Mouse (Mus musculus) CH12F3 (cell line): ENCODE measurements around the gene Pllp.

Experiments used
- in situ Hi-C: fragments of 300-500 bp; cut with MboI; formaldehyde crosslinking; loops from 2 replicates; pipeline ENCODE4 v1.14.3; 2020; ENCODE audit warnings: low sequenced_read_pairs

Gene Pllp

DNA sequence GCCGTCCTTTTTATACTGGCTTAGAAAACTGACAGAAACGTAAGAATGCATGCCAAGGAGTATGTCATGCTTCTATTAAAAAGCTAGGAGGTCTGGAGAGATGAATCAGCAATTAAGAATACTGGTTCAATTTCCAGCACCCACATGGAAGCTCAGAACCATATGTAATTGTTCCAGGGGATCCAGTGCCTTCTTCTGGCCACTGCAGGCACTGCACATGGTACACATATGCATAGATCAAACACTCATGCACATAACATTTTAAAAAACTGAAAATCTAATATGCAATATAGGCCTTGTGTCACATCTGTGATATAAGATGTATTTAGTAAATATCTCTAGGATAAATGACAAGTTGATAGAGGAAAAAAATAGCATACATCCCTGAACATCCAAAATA is 38.0 kb downstream of the Pllp start:
- in situ Hi-C loops, result no loop called here

DNA sequence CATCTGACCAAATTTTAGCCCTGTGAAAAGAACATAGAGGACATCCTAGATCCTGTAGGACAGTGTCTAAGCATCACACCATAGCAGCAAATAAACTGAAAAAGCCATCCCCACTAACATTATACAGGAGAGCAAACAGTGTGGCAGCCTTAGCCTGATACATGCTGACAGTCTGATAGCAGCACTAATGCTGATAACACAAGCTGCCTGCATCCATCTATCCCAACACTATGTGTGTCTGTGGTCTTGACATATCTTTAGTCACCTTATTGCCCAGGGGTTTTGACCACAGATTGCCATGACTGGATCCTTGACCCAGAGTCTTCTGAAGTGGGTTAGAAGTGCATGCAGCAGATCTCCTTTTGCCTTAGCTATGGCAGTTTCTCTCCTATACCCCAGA is 41.1 kb downstream of the Pllp start:
- in situ Hi-C loops, result no loop called here

DNA sequence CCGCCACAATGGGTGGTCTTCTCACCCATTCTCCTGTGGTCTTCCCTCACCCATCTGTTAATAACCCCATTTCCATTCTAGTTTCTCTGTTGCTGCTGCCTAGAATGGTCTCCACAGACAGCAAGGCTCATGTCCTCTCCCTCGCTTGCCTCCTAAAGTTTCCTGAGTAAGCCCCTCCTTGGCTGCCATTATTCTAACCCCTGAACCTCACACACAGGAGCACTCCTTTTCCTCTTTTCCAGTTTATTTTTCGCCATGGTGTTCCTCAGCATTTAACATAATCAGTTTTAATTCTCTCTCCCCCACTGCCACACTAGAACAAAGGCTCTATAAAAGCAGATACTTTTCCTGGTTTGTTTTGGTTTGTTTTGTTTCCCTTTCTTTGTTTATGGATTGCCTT is 43.1 kb downstream of the Pllp start:
- in situ Hi-C loops, result no loop called here

DNA sequence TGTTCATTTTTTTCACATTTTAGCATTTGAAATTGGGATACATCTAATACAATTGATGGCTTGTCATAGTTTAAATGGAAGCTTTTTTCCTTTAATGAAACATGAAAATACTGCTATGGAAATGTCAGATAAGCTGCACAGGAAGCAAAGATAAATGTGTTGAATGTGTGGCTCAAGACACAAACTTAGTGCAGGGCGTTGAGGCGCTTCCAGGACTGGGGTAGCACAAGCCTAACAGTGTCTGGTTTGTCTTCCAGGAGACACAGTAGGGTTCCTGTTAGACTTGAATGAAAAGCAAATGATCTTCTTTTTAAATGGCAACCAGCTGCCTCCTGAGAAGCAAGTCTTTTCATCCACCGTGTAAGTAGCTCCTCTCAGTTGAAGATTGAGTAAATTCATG is 46.6 kb downstream of the Pllp start:
- in situ Hi-C loops, result no loop called here

DNA sequence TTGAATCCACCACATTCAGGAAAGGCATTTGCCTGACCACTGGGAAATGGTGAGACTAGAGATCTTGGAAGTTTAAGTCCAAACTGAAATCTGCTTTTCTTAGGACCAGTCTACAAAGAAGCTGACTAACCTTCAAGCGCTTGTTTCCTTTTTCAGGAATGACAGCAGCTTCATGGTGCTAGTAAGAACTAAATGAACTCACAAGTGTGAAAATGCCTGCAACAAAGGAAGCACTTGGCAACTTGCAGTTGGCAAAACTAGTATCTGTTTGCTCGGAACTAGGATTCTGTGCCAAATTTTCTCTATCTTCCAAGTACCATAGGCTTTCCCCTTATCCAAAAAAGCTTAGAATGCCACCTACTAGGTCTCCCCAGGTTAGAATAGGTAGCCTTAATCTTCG is 49.9 kb downstream of the Pllp start:
- in situ Hi-C loops, result no loop called here

DNA sequence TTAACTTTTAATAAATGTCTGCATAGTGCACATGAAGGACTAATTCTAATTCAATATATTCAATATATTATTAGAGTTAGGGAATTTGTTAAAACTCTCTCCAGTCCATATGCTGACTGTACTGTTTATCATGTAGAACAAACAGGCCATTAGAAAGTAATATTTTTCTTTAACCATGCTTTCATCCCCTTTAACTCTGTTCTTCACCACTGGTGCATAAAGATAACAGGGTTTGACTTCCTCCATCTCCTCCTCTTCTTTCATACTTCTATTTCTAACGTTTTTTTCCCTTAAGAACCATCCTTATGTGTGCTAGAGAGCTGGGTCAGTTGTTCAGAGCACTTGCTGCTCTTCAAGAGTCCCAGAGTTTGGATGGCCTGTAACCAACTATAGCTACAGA is 50.9 kb downstream of the Pllp start:
- in situ Hi-C loops, result no loop called here

DNA sequence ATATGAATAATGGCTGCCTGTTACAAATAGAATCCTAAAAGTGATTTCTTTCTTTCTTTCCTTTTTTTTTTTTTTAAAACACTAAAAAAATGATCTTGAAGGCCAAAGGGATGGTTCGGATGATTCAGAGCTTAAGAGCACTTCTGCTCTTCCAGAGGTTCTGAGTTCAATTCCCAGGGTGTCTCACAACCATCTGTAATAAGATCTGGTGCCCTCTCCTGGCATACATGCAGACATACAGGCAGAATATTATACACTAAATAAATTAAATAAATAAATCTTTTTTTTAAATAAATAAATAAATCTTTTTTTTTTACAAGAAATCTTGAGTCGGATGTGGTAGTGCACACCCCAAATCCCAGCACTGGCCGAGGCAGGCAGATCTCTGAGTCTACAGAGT is 54.1 kb downstream of the Pllp start:
- in situ Hi-C loops, result no loop called here

DNA sequence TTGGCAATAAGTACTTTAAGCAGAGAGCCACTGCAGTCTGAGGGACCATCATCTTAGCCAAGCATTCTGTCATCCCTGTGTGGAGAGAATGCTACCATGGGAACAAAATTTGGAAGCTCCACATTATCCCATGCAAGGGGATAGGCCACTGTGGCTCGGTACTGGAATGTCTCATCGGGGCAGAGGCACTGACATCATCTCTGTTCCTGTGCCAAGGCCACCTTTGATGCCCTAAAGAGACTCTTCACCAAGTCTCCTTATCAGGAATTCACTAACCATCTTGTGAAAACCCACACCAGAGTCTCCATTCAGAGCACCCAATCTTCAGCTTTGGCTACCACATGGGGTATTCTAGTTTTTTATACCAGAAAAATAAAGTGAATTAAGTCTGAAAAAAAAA is 54.9 kb downstream of the Pllp start:
- in situ Hi-C loops, result no loop called here

DNA sequence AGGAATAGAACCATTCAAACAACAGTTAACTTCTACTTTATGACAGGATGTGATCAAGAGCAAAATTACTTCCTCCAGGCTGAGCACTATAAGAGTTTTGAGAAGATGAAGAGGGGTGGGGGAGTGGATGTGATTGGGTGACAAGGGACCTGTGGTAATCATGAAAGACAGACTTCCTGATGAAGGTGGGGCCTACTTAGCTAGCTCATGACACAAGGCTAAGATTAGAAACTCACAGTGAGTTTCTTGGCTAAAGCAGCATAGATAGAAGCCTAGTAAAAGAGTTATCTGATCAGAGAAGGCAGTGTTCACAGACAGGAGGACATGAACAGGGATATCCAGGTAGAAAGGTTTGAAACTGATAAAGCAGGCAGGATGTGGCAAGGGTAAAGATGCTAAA is 61.9 kb downstream of the Pllp start:
- in situ Hi-C loops, result no loop called here

DNA sequence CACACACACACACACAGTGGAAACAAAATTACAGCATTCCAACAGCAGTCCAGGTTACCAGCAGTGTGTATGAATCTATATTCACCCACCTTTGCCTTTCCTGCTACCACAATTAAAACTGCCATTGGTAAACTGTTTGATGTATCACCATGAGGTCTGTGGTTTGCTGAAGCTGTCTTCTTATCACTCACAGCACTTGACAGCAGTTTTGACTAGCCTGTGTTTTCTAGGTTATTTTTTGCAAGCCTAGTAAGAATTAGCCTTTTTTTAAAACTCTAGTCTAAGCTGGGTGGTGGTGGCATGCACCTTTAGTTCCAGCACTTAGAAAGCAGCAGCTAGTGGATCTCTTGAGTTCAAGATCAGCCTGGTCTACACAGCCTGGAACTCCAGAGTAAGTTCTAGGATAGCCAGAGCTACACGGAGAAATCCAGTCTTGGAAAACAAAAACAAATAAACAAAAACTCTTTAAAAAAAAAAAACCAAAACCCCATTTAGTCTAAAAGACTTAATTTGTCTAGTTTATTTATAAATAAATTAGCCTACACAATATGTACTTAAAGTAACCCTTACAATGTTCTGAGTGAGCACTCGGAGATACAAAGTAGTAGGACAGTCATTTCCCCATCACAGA is 62.4 kb downstream of the Pllp start:
- in situ Hi-C loops, result no loop called here
